Mouse (Mus musculus) limb, embryonic 11.5 days (tissue): ENCODE results near the gene Btnl10. TPM values are rescaled to one million over a fixed set of nuclear protein-coding genes. Genes with fewer than 3 reads are reported as not detected.

Source experiments
- ATAC-seq: fragments of 200-750 bp; cut with Nextera tagmentation; 2 replicates; pipeline ENCODE4 v1.8.0; 2017; ENCODE audit warnings: low read depth; ENCODE audit not compliant: insufficient number of reproducible peaks, low FRiP score, low TSS enrichment
- DNase-seq: peaks from one replicate; pipeline ENCODE4 v3.0.0-alpha.2; 2015; ENCODE audit warnings: low spot score
- H3K27ac ChIP-seq: fragments of 300-500 bp; sonication (generic); replicated peaks from 2 replicates; pipeline ENCODE4 v1.5.1; 2014; ENCODE audit warnings: low read depth, mild to moderate bottlenecking, low read length
- H3K27me3 ChIP-seq: fragments of 300-500 bp; sonication (generic); 2 replicates; pipeline ENCODE4 v1.6.1; 2014; ENCODE audit warnings: mild to moderate bottlenecking, low read length, mixed read lengths; ENCODE audit not compliant: control insufficient read depth, insufficient read depth
- H3K36me3 ChIP-seq: fragments of 300-500 bp; sonication (generic); 2 replicates; pipeline ENCODE4 v1.6.1; 2014; ENCODE audit warnings: mild to moderate bottlenecking, low read length, moderate library complexity, mixed read lengths; ENCODE audit not compliant: control insufficient read depth, insufficient read depth
- H3K4me1 ChIP-seq: fragments of 300-500 bp; sonication (generic); 2 replicates; pipeline ENCODE4 v1.6.1; 2014; ENCODE audit warnings: low read length, mixed read lengths; ENCODE audit not compliant: control insufficient read depth, insufficient read depth
- H3K4me2 ChIP-seq: fragments of 300-500 bp; sonication (generic); 2 replicates; pipeline ENCODE4 v1.6.1; 2014; ENCODE audit warnings: low read depth, mild to moderate bottlenecking, moderate library complexity; ENCODE audit not compliant: severe bottlenecking
- H3K4me3 ChIP-seq: fragments of 300-500 bp; sonication (generic); 2 replicates; pipeline ENCODE4 v1.5.1; 2014; ENCODE audit warnings: low read depth, low read length
- H3K9ac ChIP-seq: fragments of 300-500 bp; sonication (generic); 2 replicates; pipeline ENCODE4 v1.6.1; 2014; ENCODE audit warnings: mild to moderate bottlenecking, low read length
- H3K9me3 ChIP-seq: fragments of 300-500 bp; sonication (generic); 2 replicates; pipeline ENCODE4 v1.6.1; 2016; ENCODE audit warnings: low read length; ENCODE audit not compliant: control insufficient read depth
- WGBS: fragments of 180-500 bp; shearing (Covaris S2); extraction: QIAGEN DNeasy Blood & Tissue Kit; methylation state at CpG from one replicate; pipeline ENCODE4 v1.1.7; 2014; 5-methylcytosine and 5-hydroxymethylcytosine counted together
- polyA plus RNA-seq: library from polyadenylated mRNA; unstranded; fragments of >200 nt; fragmentation: Nextera tagmentation; extraction: Ambion mirVana; gene quantifications from 2 replicates; pipeline ENCODE4 v1.2.1, GENCODE M21; 2014

The Btnl10 gene
- polyA plus RNA-seq, 1 experiment from 2014 or later, result not detected

DNA sequence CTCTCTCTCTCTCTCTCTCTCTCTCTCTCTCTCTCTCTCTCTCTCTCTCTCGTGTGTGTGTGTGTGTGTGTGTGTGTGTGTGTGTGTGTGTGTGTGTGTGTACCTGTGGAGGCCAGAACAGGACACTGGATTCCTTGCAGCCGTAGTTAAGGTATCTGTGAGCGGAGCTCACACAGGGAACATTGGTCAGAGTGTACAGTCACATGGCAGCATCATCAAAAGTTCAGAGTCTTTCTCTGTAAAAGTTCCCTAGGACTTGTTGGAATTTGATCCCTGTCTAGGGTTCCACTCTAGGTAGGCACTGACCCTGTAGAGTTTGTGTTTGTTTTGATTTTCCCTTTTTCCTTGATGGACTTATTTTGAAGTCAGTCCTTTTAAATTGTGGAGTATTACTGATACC lies 8.9 kb downstream of the Btnl10 start:
- peaks cover 5% of the 10 kb centered on the region; the same call in 1 of the 2 replicates for H3K36me3 ChIP-seq
- no peak for ATAC-seq

GRCm38 (mm10) chr11:58927053-58927452 lies 9.3 kb downstream of the Btnl10 start:
- WGBS, result 80% methylated on average over 2 of the region's 2 CpGs
- no peak overlapping the region for H3K9ac ChIP-seq
- H3K4me3 ChIP-seq, result no peak overlapping the region
- no peak overlapping the region for H3K27ac ChIP-seq
- peaks cover 8% of the 10 kb centered on the region for H3K36me3 ChIP-seq
- no peak overlapping the region for H3K4me2 ChIP-seq
- H3K4me1 ChIP-seq, result no peaks in the 10 kb centered on the region
- DNase-seq (no peak), ATAC-seq (no peak)
- no peaks in the 10 kb centered on the region for H3K9me3 ChIP-seq
- H3K27me3 ChIP-seq, result no peaks in the 10 kb centered on the region

More for the DNA sequence above, 8.9 kb downstream of the Btnl10 start:
- Histone ChIP-seq H3K27ac (no peak overlapping the region), H3K4me3 (no peak overlapping the region), H3K9me3 (no peaks in the 10 kb centered on the region), H3K9ac (no peak overlapping the region), H3K4me2 (no peak overlapping the region), H3K4me1 (no peaks in the 10 kb centered on the region), H3K27me3 (no peaks in the 10 kb centered on the region)
- no peak for DNase-seq
- WGBS, result 79% methylated on average over 2 of the region's 3 CpGs

DNA sequence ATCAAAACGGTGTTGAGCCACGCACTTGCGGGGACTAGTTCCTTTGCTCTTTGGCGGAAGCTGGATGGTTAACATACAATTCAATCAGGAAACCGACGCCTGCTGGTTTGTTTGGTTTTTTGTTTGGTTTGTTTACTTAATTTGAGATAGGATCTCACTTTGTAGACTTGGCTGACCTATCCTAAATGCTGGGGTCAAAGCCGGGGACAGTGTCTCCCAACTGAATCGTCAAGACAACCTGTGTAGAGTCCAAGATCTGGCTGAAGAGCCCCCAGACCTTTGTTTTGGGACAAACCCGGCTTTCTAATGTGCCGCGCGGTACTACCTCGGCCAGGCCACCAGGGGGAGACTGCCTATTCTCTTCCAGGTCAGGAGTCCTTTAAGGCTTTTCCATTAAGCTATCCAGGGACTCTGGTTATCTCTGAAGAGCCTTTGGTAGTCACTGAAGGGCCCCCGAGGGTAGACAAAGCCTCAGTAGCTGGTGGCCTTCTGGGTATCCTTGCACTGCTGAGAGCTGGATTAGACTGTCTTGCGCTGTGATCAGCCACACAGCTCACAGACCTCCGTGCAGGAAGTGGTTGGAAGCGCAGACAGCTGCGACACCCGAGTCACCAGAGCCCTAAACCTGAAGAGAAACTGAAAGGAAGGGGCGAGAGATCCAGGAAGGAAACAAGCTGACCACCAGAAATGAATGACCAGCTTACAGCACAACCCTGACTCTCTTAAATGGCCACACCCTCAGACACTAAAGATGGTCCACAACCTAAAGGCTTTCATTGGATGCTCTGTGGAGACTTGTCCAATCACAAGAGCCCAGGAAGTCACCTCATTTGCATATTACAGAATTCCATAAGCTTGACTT lies 10.3 kb downstream of the Btnl10 start:
- no peaks in the 10 kb centered on the region for H3K9me3 ChIP-seq
- H3K9ac ChIP-seq, result no peak overlapping the region
- 35% methylated on average over 20 of the region's 20 CpGs for WGBS
- peak overlapping the region; percentile 12; the same call in 1 of the 2 replicates for H3K4me2 ChIP-seq
- H3K27me3 ChIP-seq, result no peaks in the 10 kb centered on the region
- H3K36me3 ChIP-seq, result peaks cover 12% of the 10 kb centered on the region
- H3K4me1 ChIP-seq, result no peaks in the 10 kb centered on the region
- H3K4me3 ChIP-seq, result no peak overlapping the region
- H3K27ac ChIP-seq, result no peak overlapping the region
- peak; percentile 85 for DNase-seq
- no peak for ATAC-seq

- Histone ChIP-seq H3K4me3 (no peak overlapping the region), H3K4me1 (no peaks in the 10 kb centered on the region), H3K4me2 (no peak overlapping the region), H3K36me3 (peaks cover 16% of the 10 kb centered on the region), H3K9ac (no peak overlapping the region), H3K27me3 (no peaks in the 10 kb centered on the region), H3K9me3 (no peaks in the 10 kb centered on the region), H3K27ac (no peak overlapping the region)
- DNase-seq (no peak), ATAC-seq (no peak)
- WGBS, result 73% methylated on average over 4 of the region's 4 CpGs
Measured at GRCm38 (mm10) chr11:58929055-58929454, 11.3 kb downstream of the Btnl10 start.

GRCm38 (mm10) chr11:58929641-58930040 lies 11.9 kb downstream of the Btnl10 start:
- ATAC-seq (no peak), DNase-seq (no peak)
- H3K9ac ChIP-seq, result no peak overlapping the region
- H3K4me2 ChIP-seq, result no peak overlapping the region
- H3K9me3 ChIP-seq, result no peaks in the 10 kb centered on the region
- H3K27ac ChIP-seq, result no peak overlapping the region
- no peak overlapping the region for H3K4me3 ChIP-seq
- H3K36me3 ChIP-seq, result peaks cover 16% of the 10 kb centered on the region
- WGBS, result 50% methylated on average over 3 of the region's 3 CpGs
- no peaks in the 10 kb centered on the region for H3K27me3 ChIP-seq
- H3K4me1 ChIP-seq, result no peaks in the 10 kb centered on the region

- Histone ChIP-seq H3K9ac (no peak overlapping the region), H3K4me3 (no peak overlapping the region), H3K4me2 (no peak overlapping the region), H3K27ac (no peak overlapping the region), H3K4me1 (no peaks in the 10 kb centered on the region), H3K27me3 (no peaks in the 10 kb centered on the region), H3K36me3 (peaks cover 16% of the 10 kb centered on the region), H3K9me3 (no peaks in the 10 kb centered on the region)
- DNase-seq, result no peak
- ATAC-seq, result no peak
- whole genome bisulfite sequencing, result 91% methylated on average over 3 of the region's 3 CpGs
Measured at GRCm38 (mm10) chr11:58930254-58930653, 12.5 kb downstream of the Btnl10 start.

DNA sequence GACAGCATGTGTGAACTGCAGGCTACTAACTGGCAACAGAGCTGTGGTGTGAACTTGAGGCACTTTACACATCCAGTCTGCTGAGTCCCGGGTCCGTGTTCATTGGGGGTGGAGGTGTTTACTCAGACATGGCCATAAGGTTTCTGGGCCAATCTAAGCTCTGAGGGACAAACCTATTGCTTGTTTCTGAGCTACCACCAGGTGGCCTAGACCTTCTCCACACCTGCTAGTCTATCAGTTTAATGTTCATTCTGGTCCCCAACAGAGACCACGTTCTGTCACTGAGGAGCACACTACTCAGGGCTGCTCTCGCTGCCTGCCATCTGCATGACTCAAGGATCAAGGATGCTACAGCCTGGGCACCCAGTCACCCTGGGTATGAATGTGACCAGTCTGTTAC lies 13.9 kb downstream of the Btnl10 start:
- H3K9me3 ChIP-seq, result no peaks in the 10 kb centered on the region
- H3K4me1 ChIP-seq, result no peaks in the 10 kb centered on the region
- WGBS, result 82% methylated on average over 4 of the region's 4 CpGs
- ATAC-seq (no peak), DNase-seq (no peak)
- no peak overlapping the region for H3K9ac ChIP-seq
- no peak overlapping the region for H3K4me2 ChIP-seq
- H3K27ac ChIP-seq, result no peak overlapping the region
- no peak overlapping the region for H3K4me3 ChIP-seq
- no peaks in the 10 kb centered on the region for H3K27me3 ChIP-seq
- H3K36me3 ChIP-seq, result peaks cover 16% of the 10 kb centered on the region

GRCm38 (mm10) chr11:58937909-58938308 lies 20.2 kb downstream of the Btnl10 start:
- Histone ChIP-seq H3K27ac (no peak overlapping the region), H3K27me3 (no peaks in the 10 kb centered on the region), H3K36me3 (peaks cover 3% of the 10 kb centered on the region; the same call in 1 of the 2 replicates), H3K9ac (peak overlapping the region; percentile 89), H3K4me1 (peaks cover 6% of the 10 kb centered on the region), H3K4me2 (peak overlapping the region; percentile 92), H3K9me3 (no peaks in the 10 kb centered on the region), H3K4me3 (peak overlapping the region; percentile 89)
- no peak; the same call in 1 of the 2 replicates for ATAC-seq
- DNase-seq, result peak; percentile 43
- WGBS, result 2% methylated on average over 13 of the region's 13 CpGs
